Mouse (Mus musculus) intestine, embryonic 14.5 days (tissue): ENCODE results near the gene Creb5. TPM values are rescaled to one million over a fixed set of nuclear protein-coding genes. Genes with fewer than 3 reads are reported as not detected.
A peak's percentile ranks its signal among the peaks of the same experiment; 100 is the strongest.

Source experiments
- ATAC-seq: fragments of 200-750 bp; cut with Nextera tagmentation; replicated peaks from 2 replicates; pipeline ENCODE4 v1.8.0; 2017; ENCODE audit warnings: low read depth, moderate number of reproducible peaks, moderate TSS enrichment, moderate library complexity; ENCODE audit not compliant: low FRiP score, low TSS enrichment
- DNase-seq: peaks from one replicate; pipeline ENCODE4 v3.0.0-alpha.2; 2018; ENCODE audit warnings: low spot score
- H3K27ac ChIP-seq: fragments of 300-500 bp; sonication (generic); 2 replicates; pipeline ENCODE4 v1.5.1; 2014; ENCODE audit warnings: low read depth, mild to moderate bottlenecking, control low read depth
- H3K27me3 ChIP-seq: fragments of 300-500 bp; sonication (generic); replicated peaks from 2 replicates; pipeline ENCODE4 v1.6.1; 2014; ENCODE audit warnings: low read length, control low read depth; ENCODE audit not compliant: control insufficient read depth, insufficient read depth
- H3K36me3 ChIP-seq: fragments of 300-500 bp; sonication (generic); 2 replicates; pipeline ENCODE4 v1.6.1; 2014; ENCODE audit warnings: low read length, control low read depth; ENCODE audit not compliant: control insufficient read depth, insufficient read depth
- H3K4me1 ChIP-seq: fragments of 300-500 bp; sonication (generic); replicated peaks from 2 replicates; pipeline ENCODE4 v1.6.1; 2014; ENCODE audit warnings: low read length, control low read depth, mixed read lengths; ENCODE audit not compliant: control insufficient read depth, insufficient read depth
- H3K4me2 ChIP-seq: fragments of 300-500 bp; sonication (generic); 2 replicates; pipeline ENCODE4 v1.6.1; 2014; ENCODE audit warnings: low read length
- H3K4me3 ChIP-seq: fragments of 300-500 bp; sonication (generic); 2 replicates; pipeline ENCODE4 v1.5.1; 2014; ENCODE audit warnings: low read depth, low read length, control low read depth, mixed read lengths
- H3K9ac ChIP-seq: fragments of 300-500 bp; sonication (generic); 2 replicates; pipeline ENCODE4 v1.6.1; 2014; ENCODE audit warnings: mild to moderate bottlenecking, low read length
- H3K9me3 ChIP-seq: fragments of 300-500 bp; sonication (generic); 2 replicates; pipeline ENCODE4 v1.6.1; 2016; ENCODE audit warnings: low read length, control low read depth; ENCODE audit not compliant: control insufficient read depth
- WGBS: fragments of 180-500 bp; shearing (Covaris S2); extraction: QIAGEN DNeasy Blood & Tissue Kit; methylation state at CpG from one replicate; pipeline ENCODE4 v1.1.7; 2014; 5-methylcytosine and 5-hydroxymethylcytosine counted together
- polyA plus RNA-seq: library from polyadenylated mRNA; unstranded; fragments of >200 nt; fragmentation: Nextera tagmentation; extraction: Ambion mirVana; gene quantifications from 2 replicates; pipeline ENCODE4 v1.2.1, GENCODE M21; 2014

Gene Creb5
- polyA plus RNA-seq, 1 experiment from 2014 or later, result 5.3 TPM

DNA sequence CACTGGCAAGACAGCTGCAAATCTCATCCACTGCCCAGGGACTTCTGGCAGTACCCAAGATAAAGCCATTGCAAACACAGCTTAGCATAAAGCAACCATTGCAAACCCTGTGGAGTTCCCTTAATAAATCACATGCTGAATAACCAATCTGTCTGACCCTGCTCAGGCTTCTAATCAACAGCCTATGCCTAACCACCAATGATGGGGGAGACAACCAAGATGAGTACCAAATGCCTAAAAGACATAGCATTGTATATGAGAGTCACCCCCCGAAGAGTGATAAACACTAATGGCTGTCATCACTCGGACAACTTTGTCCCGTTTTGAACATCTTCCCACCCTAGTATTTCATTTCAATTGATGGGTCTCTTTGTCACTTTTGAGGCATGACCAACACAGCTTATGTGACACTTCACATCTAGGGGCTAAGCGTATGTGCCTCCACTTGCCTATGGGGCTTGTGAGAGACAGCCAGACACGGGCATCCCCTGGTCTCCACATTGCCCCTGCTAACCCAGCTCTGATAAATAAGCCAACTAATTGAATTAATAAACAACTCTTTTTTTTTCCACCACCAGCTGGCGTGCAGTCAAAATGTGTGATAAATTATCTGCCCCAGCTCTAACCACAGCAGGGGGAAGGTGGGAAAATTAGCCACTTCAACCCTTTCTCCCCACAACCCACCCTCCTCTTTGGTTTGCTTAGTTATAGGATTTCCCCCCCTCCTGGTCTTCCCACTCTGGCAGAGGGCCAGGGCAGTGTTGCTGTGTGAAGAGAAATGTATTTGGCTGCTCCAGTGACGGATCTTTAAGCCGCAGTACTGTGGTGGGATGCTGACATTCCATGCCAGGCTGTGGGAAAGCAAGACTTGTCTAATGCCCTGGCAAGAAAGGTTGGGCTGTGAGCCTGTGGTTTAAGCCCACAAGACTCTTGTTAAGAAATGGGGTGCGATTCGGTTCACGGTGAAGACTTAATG is 376.1 kb downstream of the Creb5 start:
- Histone ChIP-seq H3K9ac (no peak overlapping the region), H3K27me3 (no peaks in the 10 kb centered on the region), H3K9me3 (no peaks in the 10 kb centered on the region), H3K36me3 (no peaks in the 10 kb centered on the region), H3K4me2 (no peak overlapping the region), H3K4me3 (no peak overlapping the region), H3K27ac (no peak overlapping the region), H3K4me1 (peaks cover 16% of the 10 kb centered on the region)
- ATAC-seq, result no peak
- DNase-seq, result peak; percentile 57
- WGBS, result 48% methylated on average over 11 of the region's 11 CpGs

DNA sequence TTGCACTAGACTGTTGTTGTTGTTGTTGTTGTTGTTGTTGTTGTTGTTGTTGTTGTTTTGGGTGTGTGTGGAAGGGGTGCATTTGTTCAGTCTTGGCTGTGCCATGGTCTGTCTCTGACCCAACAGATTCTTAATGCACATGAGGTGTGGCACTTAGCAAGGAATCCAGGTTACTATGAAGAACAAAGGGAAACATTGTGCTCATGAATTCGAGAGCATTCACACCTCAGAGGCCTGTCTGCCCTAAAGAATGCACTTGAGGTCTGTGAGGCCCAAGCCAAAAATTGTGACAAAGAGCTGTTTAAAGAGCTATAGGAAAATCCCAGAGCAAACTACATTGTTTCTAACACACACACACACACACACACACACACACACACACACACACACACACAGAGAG is 377.7 kb downstream of the Creb5 start:
- no peak for ATAC-seq
- Histone ChIP-seq H3K27ac (no peak overlapping the region), H3K27me3 (no peaks in the 10 kb centered on the region), H3K4me1 (peaks cover 16% of the 10 kb centered on the region), H3K4me2 (no peak overlapping the region), H3K9me3 (no peaks in the 10 kb centered on the region), H3K4me3 (no peak overlapping the region), H3K36me3 (no peaks in the 10 kb centered on the region), H3K9ac (no peak overlapping the region)
- no peak for DNase-seq
- WGBS, result 50% methylated on average over 1 of the region's 1 CpGs

DNA sequence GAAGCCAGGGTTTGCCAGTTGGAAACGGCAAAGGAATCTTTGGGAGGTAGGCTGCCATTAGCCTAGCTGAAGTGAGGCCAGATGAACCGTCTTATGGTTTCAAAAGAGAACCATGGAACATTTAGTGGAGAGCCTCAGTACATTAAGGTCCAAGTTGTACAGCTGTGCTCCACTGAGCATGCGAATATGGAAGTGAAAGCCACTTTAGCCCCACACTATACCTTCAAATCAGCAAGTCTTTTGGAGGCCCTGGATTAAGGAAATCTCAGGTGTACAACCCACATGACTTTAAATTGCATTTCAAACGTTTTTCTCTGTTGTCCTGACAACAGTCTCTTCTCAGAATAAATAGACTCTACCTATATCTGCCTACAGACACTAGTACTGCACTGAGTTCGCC is 379.4 kb downstream of the Creb5 start:
- Histone ChIP-seq H3K27ac (no peak overlapping the region), H3K9ac (no peak overlapping the region), H3K4me1 (peaks cover 16% of the 10 kb centered on the region), H3K27me3 (no peaks in the 10 kb centered on the region), H3K9me3 (no peaks in the 10 kb centered on the region), H3K4me3 (no peak overlapping the region), H3K4me2 (no peak overlapping the region), H3K36me3 (no peaks in the 10 kb centered on the region)
- 81% methylated on average over 5 of the region's 5 CpGs for WGBS
- ATAC-seq (no peak), DNase-seq (no peak)

DNA sequence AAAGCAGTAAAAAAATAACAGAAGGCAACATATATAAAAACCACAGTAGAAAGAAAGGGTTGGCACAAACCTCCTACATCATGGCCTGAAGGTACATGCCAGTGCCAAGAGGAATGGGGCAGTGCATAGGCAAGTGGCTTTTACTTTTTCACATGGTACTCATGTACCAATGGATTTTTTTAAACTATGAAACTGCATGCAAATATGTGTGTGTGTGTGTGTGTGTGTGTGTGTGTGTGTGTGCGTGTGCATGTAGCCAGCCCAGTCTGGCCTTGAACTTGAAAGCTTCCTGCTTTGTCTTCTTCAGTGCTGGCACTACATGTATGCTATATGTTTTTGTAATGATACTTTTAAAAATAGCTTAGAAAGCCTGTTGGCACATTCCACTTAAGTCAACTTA is 391.2 kb downstream of the Creb5 start:
- DNase-seq (no peak), ATAC-seq (no peak)
- no peaks in the 10 kb centered on the region for H3K36me3 ChIP-seq
- no peak overlapping the region for H3K4me2 ChIP-seq
- no peaks in the 10 kb centered on the region for H3K9me3 ChIP-seq
- no peaks in the 10 kb centered on the region for H3K27me3 ChIP-seq
- no peak overlapping the region for H3K27ac ChIP-seq
- no peak overlapping the region for H3K9ac ChIP-seq
- 0 out of 2 replicates have a peak, but pooled peaks cover 3% of the 10 kb centered on the region for H3K4me1 ChIP-seq
- H3K4me3 ChIP-seq, result no peak overlapping the region
- WGBS, result 88% methylated on average over 1 of the region's 1 CpGs

DNA sequence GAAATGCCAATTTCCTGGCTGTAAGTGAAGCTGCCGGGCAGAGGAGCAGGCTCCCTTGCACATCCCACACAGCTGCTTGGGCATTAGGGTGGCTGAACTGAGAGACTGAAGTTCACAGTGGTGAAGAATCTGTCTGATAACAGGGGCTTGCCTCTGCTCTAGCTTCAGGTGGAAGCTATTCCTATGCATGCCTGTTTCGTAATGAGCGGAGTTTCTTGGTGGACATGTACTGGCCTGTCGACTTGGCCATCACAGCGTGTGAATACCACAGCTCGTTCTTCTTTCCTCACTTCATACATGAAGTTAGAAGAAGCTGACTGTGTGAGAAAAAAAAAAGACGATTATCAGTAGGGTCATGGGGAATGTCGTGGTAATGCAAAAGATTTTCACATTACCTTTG is 393.0 kb downstream of the Creb5 start:
- DNase-seq (no peak), ATAC-seq (no peak)
- no peaks in the 10 kb centered on the region for H3K36me3 ChIP-seq
- 0 out of 2 replicates have a peak, but pooled peaks cover 3% of the 10 kb centered on the region for H3K4me1 ChIP-seq
- no peak overlapping the region for H3K27ac ChIP-seq
- WGBS, result 94% methylated on average over 8 of the region's 8 CpGs
- H3K9ac ChIP-seq, result no peak overlapping the region
- H3K27me3 ChIP-seq, result no peaks in the 10 kb centered on the region
- no peaks in the 10 kb centered on the region for H3K9me3 ChIP-seq
- no peak overlapping the region for H3K4me2 ChIP-seq
- H3K4me3 ChIP-seq, result no peak overlapping the region

GRCm38 (mm10) chr6:53684416-53684815 is 397.3 kb downstream of the Creb5 start:
- Histone ChIP-seq H3K4me3 (no peak overlapping the region), H3K36me3 (no peaks in the 10 kb centered on the region), H3K9me3 (no peaks in the 10 kb centered on the region), H3K9ac (no peak overlapping the region), H3K4me1 (no peaks in the 10 kb centered on the region), H3K4me2 (no peak overlapping the region), H3K27me3 (no peaks in the 10 kb centered on the region), H3K27ac (no peak overlapping the region)
- ATAC-seq (no peak), DNase-seq (no peak)
- WGBS, result 80% methylated on average over 2 of the region's 2 CpGs

- no peaks in the 10 kb centered on the region for H3K9me3 ChIP-seq
- WGBS, result 85% methylated on average over 14 of the region's 14 CpGs
- H3K36me3 ChIP-seq, result no peaks in the 10 kb centered on the region
- H3K4me1 ChIP-seq, result no peaks in the 10 kb centered on the region
- H3K27ac ChIP-seq, result no peak overlapping the region
- no peak overlapping the region for H3K4me2 ChIP-seq
- ATAC-seq (no peak), DNase-seq (no peak)
- H3K4me3 ChIP-seq, result no peak overlapping the region
- H3K27me3 ChIP-seq, result no peaks in the 10 kb centered on the region
- H3K9ac ChIP-seq, result no peak overlapping the region
These were observed 398.3 kb downstream of the Creb5 start for GRCm38 (mm10) chr6:53685323-53685722.

DNA sequence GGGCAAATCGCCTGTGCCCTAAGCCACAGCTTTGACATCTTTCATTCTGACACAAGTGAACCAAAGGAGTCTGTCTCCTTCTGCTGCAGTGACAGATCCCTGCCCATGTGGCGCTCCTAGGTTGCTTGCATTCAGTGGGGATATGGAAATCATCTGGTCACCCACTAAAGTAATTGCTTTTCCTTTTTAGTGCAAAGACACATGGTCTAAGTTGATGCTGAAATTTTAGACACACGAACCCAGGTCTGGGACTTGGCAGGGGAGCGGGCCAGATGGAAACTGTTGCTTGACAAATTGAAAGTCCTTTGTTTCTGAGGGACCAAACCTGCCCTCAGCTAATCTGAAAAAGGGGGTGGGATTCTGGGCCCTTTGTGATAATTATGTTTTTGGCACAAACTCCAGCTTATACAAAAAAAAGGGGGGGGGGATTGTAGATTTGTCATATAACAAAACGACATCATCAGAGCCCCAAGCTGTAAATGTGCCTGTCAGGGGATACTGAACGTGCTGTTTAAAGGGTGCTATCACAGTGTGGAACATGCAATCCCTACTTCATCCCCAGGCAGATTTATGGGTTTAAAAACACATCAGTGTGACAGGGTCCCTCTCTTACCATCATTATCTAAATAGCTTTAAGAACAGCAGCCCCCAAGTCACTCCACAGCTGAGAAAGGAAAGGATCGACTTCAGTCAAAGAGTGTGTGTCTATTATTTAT is 401.9 kb downstream of the Creb5 start:
- no peak for DNase-seq
- H3K9me3 ChIP-seq, result no peaks in the 10 kb centered on the region

More for the DNA sequence above, 401.9 kb downstream of the Creb5 start:
- H3K27me3 ChIP-seq, result no peaks in the 10 kb centered on the region
- no peaks in the 10 kb centered on the region for H3K36me3 ChIP-seq
- H3K4me3 ChIP-seq, result no peak overlapping the region
- H3K4me2 ChIP-seq, result no peak overlapping the region
- H3K9ac ChIP-seq, result no peak overlapping the region
- no peak for ATAC-seq
- no peak overlapping the region for H3K27ac ChIP-seq
- WGBS, result 63% methylated on average over 7 of the region's 7 CpGs
- no peaks in the 10 kb centered on the region for H3K4me1 ChIP-seq
